Mouse (Mus musculus) lung, embryonic 16.5 days (tissue): ENCODE measurements around the gene Ppy. TPM values are rescaled to one million over a fixed set of nuclear protein-coding genes. Genes with fewer than 3 reads are reported as not detected.

ENCODE experiments used
- ATAC-seq: fragments of 200-750 bp; cut with Nextera tagmentation; 2 replicates; pipeline ENCODE4 v1.8.0; 2017; ENCODE audit warnings: low read depth, mild to moderate bottlenecking, moderate library complexity
- H3K27ac ChIP-seq: fragments of 300-500 bp; sonication (generic); 2 replicates; pipeline ENCODE4 v1.5.1; 2014; ENCODE audit warnings: mild to moderate bottlenecking, control low read depth, low read length
- H3K27me3 ChIP-seq: fragments of 300-500 bp; sonication (generic); 2 replicates; pipeline ENCODE4 v1.6.1; 2014; ENCODE audit warnings: low read depth, low read length, mixed read lengths; ENCODE audit not compliant: control insufficient read depth, insufficient read depth
- H3K36me3 ChIP-seq: fragments of 300-500 bp; sonication (generic); 2 replicates; pipeline ENCODE4 v1.6.1; 2014; ENCODE audit warnings: low read length; ENCODE audit not compliant: control insufficient read depth, insufficient read depth
- H3K4me1 ChIP-seq: fragments of 300-500 bp; sonication (generic); replicated peaks from 2 replicates; pipeline ENCODE4 v1.6.1; 2014; ENCODE audit warnings: low read length, mixed read lengths; ENCODE audit not compliant: control insufficient read depth, insufficient read depth
- H3K4me2 ChIP-seq: fragments of 300-500 bp; sonication (generic); 2 replicates; pipeline ENCODE4 v1.6.1; 2014; ENCODE audit warnings: low read depth, low read length, control low read depth
- H3K4me3 ChIP-seq: fragments of 300-500 bp; sonication (generic); 2 replicates; pipeline ENCODE4 v1.5.1; 2014; ENCODE audit warnings: mild to moderate bottlenecking, low read length, control low read depth
- H3K9ac ChIP-seq: fragments of 300-500 bp; sonication (generic); 2 replicates; pipeline ENCODE4 v1.6.1; 2014; ENCODE audit warnings: low read length, control low read depth
- H3K9me3 ChIP-seq: fragments of 300-500 bp; sonication (generic); 2 replicates; pipeline ENCODE4 v1.6.1; 2016; ENCODE audit warnings: low read length; ENCODE audit not compliant: control insufficient read depth
- WGBS: fragments of 180-500 bp; shearing (Covaris S2); extraction: QIAGEN DNeasy Blood & Tissue Kit; methylation state at CpG from one replicate; pipeline ENCODE4 v1.1.7; 2014; 5-methylcytosine and 5-hydroxymethylcytosine counted together
- polyA plus RNA-seq: library from polyadenylated mRNA; unstranded; fragments of >200 nt; fragmentation: Nextera tagmentation; extraction: Ambion mirVana; gene quantifications from 2 replicates; pipeline ENCODE4 v1.2.1, GENCODE M21; 2015

Ppy gene
- polyA plus RNA-seq, 1 experiment from 2014 or later: not detected

DNA sequence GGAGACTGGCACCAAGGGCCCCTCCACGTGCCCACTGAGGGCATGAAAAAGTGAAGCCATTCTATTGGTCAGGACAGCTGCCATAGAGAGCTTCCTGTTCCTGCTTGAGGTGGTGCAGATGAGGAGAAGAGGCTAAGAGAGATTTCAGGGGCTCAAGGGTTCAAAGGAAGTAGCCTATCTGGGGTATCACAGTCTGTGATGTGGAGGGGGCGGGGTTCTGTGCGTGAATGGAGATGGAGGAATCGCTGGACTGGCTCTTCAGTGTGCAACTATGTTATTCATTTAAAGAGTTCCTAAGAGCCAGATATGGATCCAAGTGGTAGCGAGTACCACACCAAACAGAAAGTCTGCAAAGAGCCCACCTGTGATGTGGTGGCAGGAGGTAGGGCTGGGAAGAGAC is 4.7 kb downstream of the Ppy start:
- Histone ChIP-seq H3K36me3 (no peaks in the 10 kb centered on the region), H3K27ac (no peak overlapping the region), H3K4me3 (peak overlapping the region; percentile 21; the same call in 1 of the 2 replicates), H3K9ac (no peak overlapping the region), H3K27me3 (peaks cover 4% of the 10 kb centered on the region; the same call in 1 of the 2 replicates), H3K9me3 (no peaks in the 10 kb centered on the region), H3K4me2 (peak overlapping the region; percentile 44), H3K4me1 (peaks cover 4% of the 10 kb centered on the region; the same call in 1 of the 2 replicates)
- ATAC-seq: no peak
- WGBS: 58% methylated on average over 5 of the region's 5 CpGs

- no peaks in the 10 kb centered on the region for H3K9me3 ChIP-seq
- ATAC-seq: no peak
- no peak overlapping the region for H3K4me3 ChIP-seq
- H3K9ac ChIP-seq: no peak overlapping the region
- peaks cover 4% of the 10 kb centered on the region; the same call in 1 of the 2 replicates for H3K4me1 ChIP-seq
- no peak overlapping the region for H3K27ac ChIP-seq
- H3K27me3 ChIP-seq: peaks cover 4% of the 10 kb centered on the region; the same call in 1 of the 2 replicates
- no peak overlapping the region for H3K4me2 ChIP-seq
- 71% methylated on average over 3 of the region's 3 CpGs for WGBS
- H3K36me3 ChIP-seq: no peaks in the 10 kb centered on the region
Observed at GRCm38 (mm10) chr11:102095676-102096075, 5.4 kb downstream of the Ppy start.

DNA sequence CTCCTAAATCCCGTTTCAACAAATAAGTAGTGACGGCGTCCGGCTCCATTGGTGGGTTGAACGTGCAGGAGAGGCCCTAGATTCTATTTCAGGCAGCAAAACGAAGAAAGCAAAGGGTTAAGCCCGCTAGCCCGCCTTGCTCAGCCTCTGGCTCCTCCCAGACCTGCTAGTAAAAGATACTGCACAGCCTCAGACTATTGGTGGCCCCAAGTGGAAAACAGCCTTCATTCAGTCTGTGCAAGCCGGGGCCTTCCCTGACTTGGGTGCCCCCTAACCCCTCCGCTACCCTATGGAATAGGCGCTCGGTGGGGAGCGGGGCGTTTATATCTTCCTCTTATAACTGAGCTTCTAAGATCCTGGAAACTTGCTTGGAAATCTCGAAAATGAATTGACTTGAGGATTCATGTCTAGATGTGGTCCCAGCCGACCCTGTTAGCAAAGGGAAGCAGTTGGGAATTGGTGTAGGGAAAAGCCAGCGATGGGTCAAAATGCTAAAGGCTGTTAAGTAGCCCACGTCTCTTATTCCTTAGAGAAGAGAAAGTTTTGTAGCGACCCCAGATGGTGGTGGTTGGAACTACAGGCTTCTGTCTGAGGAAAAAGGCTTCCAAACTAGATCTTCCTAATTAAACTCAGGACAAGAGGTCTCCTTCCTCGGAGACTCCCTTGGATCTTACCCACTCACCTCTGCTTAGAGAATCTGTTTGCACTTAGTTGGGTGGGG is 11.9 kb downstream of the Ppy start:
- Histone ChIP-seq H3K4me1 (peaks cover 8% of the 10 kb centered on the region; the same call in 1 of the 2 replicates), H3K27ac (peak overlapping the region; percentile 70), H3K4me2 (peak overlapping the region; percentile 94), H3K4me3 (peak overlapping the region; percentile 57), H3K9me3 (no peaks in the 10 kb centered on the region), H3K27me3 (no peaks in the 10 kb centered on the region), H3K9ac (peak overlapping the region; percentile 60), H3K36me3 (no peaks in the 10 kb centered on the region)
- under 1% methylated on average over 20 of the region's 20 CpGs for WGBS
- ATAC-seq: peak; percentile 64

- Histone ChIP-seq H3K9ac (peak within 1 kb of the TSS; percentile 68), H3K4me3 (peak within 1 kb of the TSS; percentile 57), H3K9me3 (no peaks in the 10 kb centered on the region), H3K27ac (peak within 1 kb of the TSS; percentile 85), H3K4me2 (peak within 1 kb of the TSS; percentile 94), H3K36me3 (no peaks in the 10 kb centered on the region), H3K27me3 (no peaks in the 10 kb centered on the region), H3K4me1 (peaks cover 8% of the 10 kb centered on the region; the same call in 1 of the 2 replicates)
- ATAC-seq: peak; percentile 70
- under 1% methylated on average over 48 of the region's 49 CpGs for WGBS
Observed at GRCm38 (mm10) chr11:102087931-102088898, 12.9 kb downstream of the Ppy start, which contains the start of gene Mpp2. TSS of gene Mpp2 (minus strand) at chr11:102088515.

GRCm38 (mm10) chr11:102087081-102087751 is 13.9 kb downstream of the Ppy start:
- H3K4me3 ChIP-seq: peak overlapping the region; percentile 57
- no peaks in the 10 kb centered on the region for H3K9me3 ChIP-seq
- peaks cover 14% of the 10 kb centered on the region for H3K4me1 ChIP-seq
- H3K9ac ChIP-seq: peak overlapping the region; percentile 68
- H3K27ac ChIP-seq: peak overlapping the region; percentile 85
- H3K4me2 ChIP-seq: peak overlapping the region; percentile 94
- H3K27me3 ChIP-seq: no peaks in the 10 kb centered on the region
- H3K36me3 ChIP-seq: no peaks in the 10 kb centered on the region
- ATAC-seq: peak; percentile 79
- 0% methylated on average over 39 of the region's 39 CpGs for WGBS

DNA sequence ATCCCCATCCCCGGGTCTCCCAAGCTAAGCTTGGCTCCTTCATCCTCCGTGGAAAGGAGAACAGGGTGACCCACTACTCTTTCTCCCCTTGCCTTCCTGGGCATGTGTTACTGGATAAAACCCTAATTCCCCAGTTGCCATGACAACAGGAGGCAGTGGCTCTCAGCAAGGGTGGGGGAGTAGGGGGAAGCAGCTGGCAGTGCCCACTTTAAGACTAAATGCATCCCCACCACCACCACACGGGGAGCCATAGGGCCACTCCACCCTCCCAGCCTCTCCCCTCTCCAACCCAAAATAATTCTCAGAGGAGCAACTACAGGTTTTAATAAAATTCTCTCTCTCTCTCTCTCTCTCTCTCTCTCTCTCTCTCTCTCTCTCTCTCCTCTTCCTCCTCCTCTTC is 14.8 kb downstream of the Ppy start:
- H3K27me3 ChIP-seq: no peaks in the 10 kb centered on the region
- H3K9me3 ChIP-seq: no peaks in the 10 kb centered on the region
- peaks cover 18% of the 10 kb centered on the region for H3K4me1 ChIP-seq
- no peaks in the 10 kb centered on the region for H3K36me3 ChIP-seq
- H3K27ac ChIP-seq: no peak overlapping the region; the same call in 1 of the 2 replicates
- H3K4me2 ChIP-seq: peak overlapping the region; percentile 94
- no peak overlapping the region for H3K4me3 ChIP-seq
- 24% methylated on average over 3 of the region's 3 CpGs for WGBS
- ATAC-seq: no peak
- peak overlapping the region; percentile 68; the same call in 1 of the 2 replicates for H3K9ac ChIP-seq

DNA sequence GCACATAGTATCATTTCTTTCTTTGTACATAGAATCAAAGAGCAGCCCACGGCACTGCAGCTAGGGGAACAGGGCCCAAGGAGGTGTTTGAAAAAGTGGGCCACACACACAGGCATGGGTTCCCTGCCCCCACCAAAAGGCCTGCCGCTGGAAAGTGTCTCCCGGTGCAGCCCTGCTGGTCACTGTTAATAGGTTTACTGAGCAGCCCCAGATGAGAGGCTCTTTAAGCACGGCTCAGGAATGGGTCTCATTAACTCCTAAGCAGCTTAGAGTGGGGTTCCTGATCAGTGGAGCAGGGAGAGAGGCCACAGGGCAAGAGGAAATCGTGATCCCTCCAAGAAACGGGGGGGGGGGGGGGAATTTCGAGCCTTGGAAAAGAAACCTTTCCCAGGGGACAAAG is 17.0 kb downstream of the Ppy start:
- Histone ChIP-seq H3K9ac (no peak overlapping the region), H3K36me3 (no peaks in the 10 kb centered on the region), H3K4me1 (peaks cover 18% of the 10 kb centered on the region), H3K27me3 (no peaks in the 10 kb centered on the region), H3K4me3 (no peak overlapping the region), H3K27ac (no peak overlapping the region), H3K9me3 (no peaks in the 10 kb centered on the region), H3K4me2 (no peak overlapping the region)
- WGBS: 53% methylated on average over 7 of the region's 7 CpGs
- ATAC-seq: no peak

DNA sequence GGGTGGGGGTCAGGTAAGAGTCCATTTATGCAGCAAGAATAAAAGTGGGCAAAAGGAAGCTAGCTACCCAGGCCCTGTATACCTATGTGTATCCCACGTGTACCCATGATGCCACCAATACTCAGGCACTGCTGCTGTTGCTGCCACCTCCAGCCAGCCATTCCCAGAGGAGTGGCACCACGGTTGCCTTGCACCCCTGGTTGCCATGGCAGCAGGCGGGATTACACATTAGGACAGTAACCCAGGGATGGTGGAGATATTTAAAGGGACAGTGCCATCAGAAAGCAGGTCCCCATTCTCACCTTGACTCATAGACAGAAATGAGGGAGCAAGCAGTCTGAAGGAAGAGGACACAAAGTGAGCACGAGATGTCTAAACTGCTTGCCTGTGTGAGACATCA is 17.9 kb downstream of the Ppy start:
- Histone ChIP-seq H3K36me3 (no peaks in the 10 kb centered on the region), H3K9me3 (no peaks in the 10 kb centered on the region), H3K27ac (no peak overlapping the region), H3K4me2 (no peak overlapping the region), H3K4me3 (no peak overlapping the region), H3K9ac (no peak overlapping the region), H3K27me3 (no peaks in the 10 kb centered on the region), H3K4me1 (peaks cover 18% of the 10 kb centered on the region)
- ATAC-seq: no peak
- 50% methylated on average over 4 of the region's 4 CpGs for WGBS
